Mouse (Mus musculus): ENCODE results near the gene Vmn1r217.
"Not testable (repeated sequence)": the region's sequence is repeated elsewhere in the genome, so short reads cannot be mapped to it uniquely, and the experiment has no call there.

The Vmn1r217 gene

GRCm38 (mm10) chr13:23118126-23118525 is at the start of gene Vmn1r217:
Gene Vmn1r217, minus strand, starts transcription at chr13:23118226.
- DNase-seq, result not testable (repeated sequence)

DNA sequence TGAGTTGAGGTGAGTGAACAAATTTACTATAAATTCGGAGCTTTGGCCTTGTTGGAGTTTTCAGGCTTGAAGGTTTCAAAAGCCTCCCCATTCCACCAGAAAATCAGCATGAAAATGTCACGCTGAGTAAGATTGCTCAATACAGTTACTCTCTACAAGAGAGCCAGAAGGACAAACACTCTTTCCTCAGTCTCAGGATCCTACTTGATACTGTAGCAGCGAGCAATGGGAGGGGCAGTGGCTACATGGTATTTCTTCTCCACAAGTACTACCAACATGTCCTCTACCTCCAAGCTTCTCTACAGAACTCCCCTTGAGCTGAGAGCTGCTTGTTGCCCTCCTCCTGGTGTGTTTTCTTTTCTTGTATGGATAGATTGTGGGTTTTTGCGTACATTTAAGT is 48.4 kb upstream of the Vmn1r217 start:
- DNase-seq, result not testable (repeated sequence)

- no peak for DNase-seq
Measured at GRCm38 (mm10) chr13:23159012-23159411, 41.0 kb upstream of the Vmn1r217 start, which contains the start of gene Vmn1r219. Gene Vmn1r219, plus strand, starts transcription at chr13:23159312.

- no peak for DNase-seq
Measured at GRCm38 (mm10) chr13:23157848-23158247, 39.8 kb upstream of the Vmn1r217 start.

DNA sequence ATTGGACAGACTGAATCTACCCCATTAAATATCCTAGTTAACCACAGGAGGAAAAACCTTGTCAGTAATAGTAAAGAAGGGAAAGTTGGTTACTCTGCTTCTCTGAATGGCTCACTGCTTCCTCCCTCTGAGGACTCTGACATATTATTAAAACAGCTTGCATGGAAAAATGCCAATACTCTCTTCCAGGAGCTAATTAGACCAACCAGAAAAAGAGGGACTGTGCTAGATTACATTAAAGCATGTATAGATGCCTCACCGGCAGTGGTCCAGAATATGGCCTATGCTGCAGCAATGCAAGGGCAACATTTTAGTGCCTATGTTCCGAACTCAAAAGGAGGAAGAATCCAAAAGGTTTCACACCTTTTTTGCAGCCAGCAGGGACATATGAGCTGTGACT is 20.9 kb upstream of the Vmn1r217 start:
- DNase-seq, result no peak

GRCm38 (mm10) chr13:23133501-23133900 is 15.5 kb upstream of the Vmn1r217 start:
- DNase-seq, result no peak

DNA sequence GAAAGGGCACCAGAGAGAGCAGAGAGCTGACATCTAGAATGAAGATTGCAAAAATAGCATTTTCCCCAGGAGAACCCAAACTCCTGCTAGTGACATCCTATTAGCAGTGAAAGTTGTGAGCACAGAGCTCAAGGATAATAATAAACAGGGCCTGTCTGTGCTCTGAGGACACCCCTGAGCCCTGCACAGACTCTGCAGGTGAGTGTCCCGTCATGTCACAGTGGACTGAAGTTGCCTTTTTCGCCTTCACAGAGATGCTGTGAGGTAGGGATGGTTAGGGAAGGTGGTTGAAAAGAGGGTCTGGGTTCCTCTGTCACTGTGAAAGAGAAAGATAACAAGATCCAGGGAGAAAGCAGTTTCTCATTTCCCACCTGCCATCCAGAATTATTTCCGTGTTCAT is 15.1 kb upstream of the Vmn1r217 start, which contains the start of gene Vmn1r218:
TSS of gene Vmn1r218 (plus strand) at position 57 of the 400 bp plus-strand sequence.
- no peak for DNase-seq

DNA sequence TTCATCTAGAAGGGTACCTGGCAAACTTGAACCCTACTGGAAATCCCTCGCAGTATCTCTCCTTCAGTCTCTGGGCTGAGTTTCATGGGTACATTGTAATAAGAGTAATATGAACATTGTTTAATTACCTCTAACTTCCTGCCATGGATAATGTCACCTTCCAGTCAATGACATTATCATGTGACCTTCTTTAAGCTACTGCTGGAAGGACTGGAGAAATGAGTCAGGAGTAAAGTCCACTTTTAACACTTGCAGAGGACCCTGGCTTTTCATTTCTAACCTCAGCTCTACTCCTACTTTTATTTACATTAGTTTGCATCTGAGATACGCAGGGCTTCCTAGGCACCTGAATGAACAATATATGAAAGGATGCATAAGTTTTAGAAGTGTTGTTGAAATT is 2.6 kb upstream of the Vmn1r217 start:
- no peak for DNase-seq

DNA sequence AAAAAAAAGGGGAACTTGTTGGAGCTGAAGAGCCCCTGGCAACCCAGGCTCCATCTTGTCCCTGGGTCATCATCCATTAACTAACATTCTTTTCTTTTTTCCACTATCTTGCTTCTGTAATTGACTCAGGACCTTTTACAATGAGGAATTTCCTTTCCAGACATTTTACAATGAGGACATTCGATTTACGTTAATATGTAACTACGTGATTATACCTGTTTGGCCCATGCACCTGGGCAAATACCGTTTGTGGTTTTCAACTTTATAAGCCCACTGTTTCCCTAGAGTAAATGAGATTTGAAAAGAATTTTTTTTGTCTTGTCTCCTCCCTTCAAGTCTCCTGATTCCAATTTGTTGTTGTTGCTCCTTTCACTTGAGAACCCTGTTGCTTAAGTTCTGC is 23.6 kb downstream of the Vmn1r217 start:
- no peak for DNase-seq

- no peak for DNase-seq
Measured at GRCm38 (mm10) chr13:23069312-23069711, 48.7 kb downstream of the Vmn1r217 start.

GRCm38 (mm10) chr13:23067725-23068124 is 50.3 kb downstream of the Vmn1r217 start, which contains the start of gene Vmn1r215:
Gene Vmn1r215, plus strand, starts transcription at chr13:23068025.
- no peak for DNase-seq

GRCm38 (mm10) chr13:23057778-23058177 is 60.2 kb downstream of the Vmn1r217 start:
- no peak for DNase-seq

Data from embryo, embryonic 11 days (tissue).